Mouse (Mus musculus): ENCODE data around the gene Slxl1. TPM values are rescaled to one million over a fixed set of nuclear protein-coding genes. Genes with fewer than 3 reads are reported as not detected.
"Not testable (repeated sequence)": the region's sequence is repeated elsewhere in the genome, so short reads cannot be mapped to it uniquely, and the experiment has no call there.

The Slxl1 gene
- polyA plus RNA-seq (2015; fragmentation: Nextera tagmentation; extraction: Ambion mirVana) = not detected in 2 replicates

DNA sequence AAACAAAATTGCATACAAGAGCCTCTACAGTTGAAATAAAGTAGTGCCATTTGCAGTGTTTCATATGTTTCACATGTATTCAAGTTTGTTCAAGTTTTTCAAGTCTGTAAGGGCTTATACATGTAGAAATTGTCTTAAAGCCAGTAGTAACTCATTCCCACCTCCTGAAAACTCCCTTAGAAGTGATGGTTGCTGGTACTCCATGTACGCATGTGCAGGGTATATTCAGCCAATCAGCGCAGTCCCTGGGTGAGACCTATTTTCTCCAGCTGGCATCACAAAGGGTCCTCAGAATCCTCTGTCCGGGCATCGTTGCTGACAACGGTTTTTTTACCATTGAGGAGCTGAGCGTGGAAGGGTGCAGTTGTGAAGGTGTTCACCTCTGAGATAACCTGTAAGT lies at the start of gene Slxl1:
Gene Slxl1 (plus strand): TSS at position 301 of the 400 bp plus-strand sequence.
- H3K4me1 ChIP-seq; H3K9me3 ChIP-seq; H3K36me3 ChIP-seq; H3K27ac ChIP-seq (replicated peaks); H3K9ac ChIP-seq (replicated peaks); ATAC-seq (replicated peaks); H3K27me3 ChIP-seq; H3K4me3 ChIP-seq; H3K4me2 ChIP-seq (replicated peaks): not testable (repeated sequence)
- no CpG with 5 or more reads among the region's 6 CpGs for WGBS
